In genomic region chr4:34637851-34638250, GRCm38 (mm10) we compare ENCODE assay signal across 18 mouse cellular contexts. TPM values are rescaled to one million over a fixed set of nuclear protein-coding genes. Genes with fewer than 3 reads are reported as not detected.
DNase-seq lines count a peak whose midpoint lies in the region; ATAC-seq lines count a peak whose summit lies in the region.
"Had no signal": no experiment of that assay in that cellular context is flagged by ENCODE, and none has a peak within 500 bp of the region (broad histone marks: within the 10 kb centered on the region; RNA-seq: fewer than 3 reads in every experiment).

No protein-coding gene starts in this region.

- DNase-seq in frontal cortex, adult 2 months (ENCODE audit: extremely low spot score in 1 of 2, low spot score in 1 of 2), result no peak
- peak; percentile 31 for DNase-seq in layer of hippocampus, adult 9-10 months (ENCODE audit: low spot score)
- no peak for DNase-seq in layer of hippocampus, postnatal 25 days (ENCODE audit: extremely low spot score in 1 of 2, low spot score in 1 of 2)
- DNase-seq in layer of hippocampus, postnatal 10 days (ENCODE audit: low spot score in 2 of 2), result peak; percentile 19 to 22
- DNase-seq in spleen, postnatal 4 days (ENCODE audit: low spot score in 2 of 2), result no peak
- DNase-seq: adrenal gland, adult 8-10 months; adrenal gland, postnatal 25 days; cerebellum, adult 11 months; cerebellum, adult 2 months; cerebellum, adult 9-11 months; cerebellum, postnatal 25 days; forebrain, postnatal 0 days; gastrocnemius, postnatal 10 days; gastrocnemius, postnatal 36 days; heart, postnatal 14 days had no signal

- ATAC-seq in frontal cortex, adult (ENCODE audit: low TSS enrichment), result peak; percentile 65
- ATAC-seq: activated CD4-positive, CD25-positive, alpha-beta regulatory T cell, adult 4 months; forebrain, embryonic 14.5 days; forebrain, postnatal 0 days had no signal

RNA-seq across cellular contexts. Expression of gene Rars2, which starts 23.1 kb away (rescaled TPM):
- 30.8 and 35.2 TPM in 2 replicates for polyA plus RNA-seq in frontal cortex, adult 2 months (2012; rRNA removed)
- total RNA-seq in layer of hippocampus, postnatal 25 days (2021), result 10 to 100 TPM; 22.6 to 33.8 TPM
- total RNA-seq in layer of hippocampus, postnatal 10 days (2021), result 10 to 100 TPM; 32.6 to 33.2 TPM

RNA-seq across cellular contexts. Expression of gene Orc3, which starts 23.1 kb away (rescaled TPM):
- polyA plus RNA-seq in frontal cortex, adult 2 months (2012; rRNA removed), result 37.1 and 46.5 TPM in 2 replicates
- 10 to 100 TPM; 44.9 to 60.9 TPM for total RNA-seq in layer of hippocampus, postnatal 25 days (2021)
- 10 to 100 TPM; 56.1 to 61.9 TPM for total RNA-seq in layer of hippocampus, postnatal 10 days (2021)

RNA-seq across cellular contexts. Expression of gene Slc35a1, which starts 49.4 kb away (rescaled TPM):
- polyA plus RNA-seq in frontal cortex, adult 2 months (2012; rRNA removed), result 19.8 and 21.5 TPM in 2 replicates
- 10 to 100 TPM; 19.5 to 22.5 TPM for total RNA-seq in layer of hippocampus, postnatal 25 days (2021)
- 10 to 100 TPM; 26.6 to 29.2 TPM for total RNA-seq in layer of hippocampus, postnatal 10 days (2021)

Comparison
In these comparisons a context has a peak if more than half of its experiments do, and no peak if none do; other contexts are left out.
1. DNase-seq: peak in layer of hippocampus, adult 9-10 months (single experiment) and layer of hippocampus, postnatal 10 days (2 of 2); none in frontal cortex, adult 2 months (0 of 2), layer of hippocampus, postnatal 25 days (0 of 2) and spleen, postnatal 4 days (0 of 2).